Mouse (Mus musculus): ENCODE measurements around the gene Txndc8. TPM values are rescaled to one million over a fixed set of nuclear protein-coding genes. Genes with fewer than 3 reads are reported as not detected.

Txndc8 gene
- polyA plus RNA-seq, 1 experiment from 2014 or later: not detected

GRCm38 (mm10) chr4:58034663-58035062 lies 25.7 kb upstream of the Txndc8 start:
- no peaks in the 10 kb centered on the region for H3K9me3 ChIP-seq (replicated peaks; ENCODE audit: control insufficient read depth, low read length)
- 40% methylated on average over 13 of the region's 13 CpGs for WGBS
- no peaks in the 10 kb centered on the region for H3K27me3 ChIP-seq (ENCODE audit: control insufficient read depth, insufficient read depth, low read length)
- peak overlapping the region; percentile 39 for H3K4me2 ChIP-seq (ENCODE audit: low read depth, low read length)
- H3K27ac ChIP-seq (ENCODE audit: low read length): no peak overlapping the region
- H3K36me3 ChIP-seq (ENCODE audit: control insufficient read depth, insufficient read depth): no peaks in the 10 kb centered on the region
- peak overlapping the region; percentile 13 for H3K4me3 ChIP-seq (ENCODE audit: low read length)
- H3K4me1 ChIP-seq (ENCODE audit: control insufficient read depth, insufficient read depth, low read length): no peaks in the 10 kb centered on the region
- ATAC-seq (replicated peaks; ENCODE audit: extremely low read depth, insufficient read depth, low FRiP score): no peak
- H3K9ac ChIP-seq (ENCODE audit: low read length): no peak overlapping the region

GRCm38 (mm10) chr4:58032714-58033113 lies 23.8 kb upstream of the Txndc8 start:
- no peak overlapping the region for H3K4me3 ChIP-seq (ENCODE audit: low read length)
- H3K27me3 ChIP-seq (ENCODE audit: control insufficient read depth, insufficient read depth, low read length): no peaks in the 10 kb centered on the region
- no peaks in the 10 kb centered on the region for H3K9me3 ChIP-seq (replicated peaks; ENCODE audit: control insufficient read depth, low read length)
- no peak for ATAC-seq (replicated peaks; ENCODE audit: extremely low read depth, insufficient read depth, low FRiP score)
- 72% methylated on average over 1 of the region's 1 CpGs for WGBS
- H3K27ac ChIP-seq (ENCODE audit: low read length): no peak overlapping the region
- H3K36me3 ChIP-seq (ENCODE audit: control insufficient read depth, insufficient read depth): no peaks in the 10 kb centered on the region
- H3K4me1 ChIP-seq (ENCODE audit: control insufficient read depth, insufficient read depth, low read length): no peaks in the 10 kb centered on the region
- no peak overlapping the region for H3K9ac ChIP-seq (ENCODE audit: low read length)
- H3K4me2 ChIP-seq (ENCODE audit: low read depth, low read length): no peak overlapping the region

- Histone ChIP-seq H3K27me3 (ENCODE audit: control insufficient read depth, insufficient read depth, low read length) (no peaks in the 10 kb centered on the region; the same call in 1 of the 2 replicates), H3K9me3 (replicated peaks; ENCODE audit: control insufficient read depth, low read length) (no peaks in the 10 kb centered on the region), H3K36me3 (ENCODE audit: control insufficient read depth, insufficient read depth) (no peaks in the 10 kb centered on the region), H3K4me2 (ENCODE audit: low read depth, low read length) (no peak overlapping the region), H3K4me1 (ENCODE audit: control insufficient read depth, insufficient read depth, low read length) (no peaks in the 10 kb centered on the region), H3K4me3 (ENCODE audit: low read length) (no peak overlapping the region), H3K27ac (ENCODE audit: low read length) (no peak overlapping the region), H3K9ac (ENCODE audit: low read length) (no peak overlapping the region)
- no peak for ATAC-seq (replicated peaks; ENCODE audit: extremely low read depth, insufficient read depth, low FRiP score)
- 59% methylated on average over 3 of the region's 3 CpGs for WGBS
These were observed 5.4 kb downstream of the Txndc8 start for GRCm38 (mm10) chr4:58003501-58003900.

GRCm38 (mm10) chr4:57991425-57991824 lies 17.5 kb downstream of the Txndc8 start:
- no peak overlapping the region for H3K9ac ChIP-seq (ENCODE audit: low read length)
- H3K4me3 ChIP-seq (ENCODE audit: low read length): no peak overlapping the region
- no peaks in the 10 kb centered on the region for H3K36me3 ChIP-seq (ENCODE audit: control insufficient read depth, insufficient read depth)
- ATAC-seq (replicated peaks; ENCODE audit: extremely low read depth, insufficient read depth, low FRiP score): no peak
- H3K27me3 ChIP-seq (ENCODE audit: control insufficient read depth, insufficient read depth, low read length): no peaks in the 10 kb centered on the region
- no peak overlapping the region for H3K27ac ChIP-seq (ENCODE audit: low read length)
- H3K9me3 ChIP-seq (replicated peaks; ENCODE audit: control insufficient read depth, low read length): no peaks in the 10 kb centered on the region
- H3K4me2 ChIP-seq (ENCODE audit: low read depth, low read length): no peak overlapping the region
- 64% methylated on average over 1 of the region's 1 CpGs for WGBS
- H3K4me1 ChIP-seq (ENCODE audit: control insufficient read depth, insufficient read depth, low read length): no peaks in the 10 kb centered on the region

GRCm38 (mm10) chr4:57974400-57975117 lies 34.4 kb downstream of the Txndc8 start:
- 82% methylated on average over 6 of the region's 6 CpGs for WGBS

GRCm38 (mm10) chr4:57973592-57974268 lies 35.2 kb downstream of the Txndc8 start:
- H3K27me3 ChIP-seq (ENCODE audit: control insufficient read depth, insufficient read depth, low read length): no peaks in the 10 kb centered on the region
- no peaks in the 10 kb centered on the region for H3K36me3 ChIP-seq (ENCODE audit: control insufficient read depth, insufficient read depth)
- H3K4me2 ChIP-seq (ENCODE audit: low read depth, low read length): no peak overlapping the region
- no peak overlapping the region for H3K9ac ChIP-seq (ENCODE audit: low read length)
- WGBS: 75% methylated on average over 6 of the region's 6 CpGs
- H3K27ac ChIP-seq (ENCODE audit: low read length): no peak overlapping the region
- H3K9me3 ChIP-seq (replicated peaks; ENCODE audit: control insufficient read depth, low read length): no peaks in the 10 kb centered on the region
- no peak overlapping the region for H3K4me3 ChIP-seq (ENCODE audit: low read length)
- H3K4me1 ChIP-seq (ENCODE audit: control insufficient read depth, insufficient read depth, low read length): no peaks in the 10 kb centered on the region
- no peak for ATAC-seq (replicated peaks; ENCODE audit: extremely low read depth, insufficient read depth, low FRiP score)

More at GRCm38 (mm10) chr4:57974400-57975117, 34.4 kb downstream of the Txndc8 start:
- no peak overlapping the region for H3K4me3 ChIP-seq (ENCODE audit: low read length)
- H3K27me3 ChIP-seq (ENCODE audit: control insufficient read depth, insufficient read depth, low read length): no peaks in the 10 kb centered on the region
- peaks cover 5% of the 10 kb centered on the region; the same call in 1 of the 2 replicates for H3K9me3 ChIP-seq (replicated peaks; ENCODE audit: control insufficient read depth, low read length)
- H3K4me1 ChIP-seq (ENCODE audit: control insufficient read depth, insufficient read depth, low read length): no peaks in the 10 kb centered on the region
- no peaks in the 10 kb centered on the region for H3K36me3 ChIP-seq (ENCODE audit: control insufficient read depth, insufficient read depth)
- H3K27ac ChIP-seq (ENCODE audit: low read length): no peak overlapping the region
- no peak overlapping the region for H3K4me2 ChIP-seq (ENCODE audit: low read depth, low read length)
- no peak overlapping the region for H3K9ac ChIP-seq (ENCODE audit: low read length)
- no peak for ATAC-seq (replicated peaks; ENCODE audit: extremely low read depth, insufficient read depth, low FRiP score)

GRCm38 (mm10) chr4:57970285-57970684 lies 38.6 kb downstream of the Txndc8 start:
- ATAC-seq (replicated peaks; ENCODE audit: extremely low read depth, insufficient read depth, low FRiP score): no peak
- no peak overlapping the region for H3K4me2 ChIP-seq (ENCODE audit: low read depth, low read length)
- H3K27ac ChIP-seq (ENCODE audit: low read length): no peak overlapping the region
- H3K27me3 ChIP-seq (ENCODE audit: control insufficient read depth, insufficient read depth, low read length): no peaks in the 10 kb centered on the region
- H3K4me3 ChIP-seq (ENCODE audit: low read length): no peak overlapping the region
- H3K9me3 ChIP-seq (replicated peaks; ENCODE audit: control insufficient read depth, low read length): no peaks in the 10 kb centered on the region
- no peaks in the 10 kb centered on the region for H3K36me3 ChIP-seq (ENCODE audit: control insufficient read depth, insufficient read depth)
- H3K4me1 ChIP-seq (ENCODE audit: control insufficient read depth, insufficient read depth, low read length): no peaks in the 10 kb centered on the region
- H3K9ac ChIP-seq (ENCODE audit: low read length): no peak overlapping the region

GRCm38 (mm10) chr4:57967195-57967594 lies 41.7 kb downstream of the Txndc8 start:
- no peaks in the 10 kb centered on the region for H3K4me1 ChIP-seq (ENCODE audit: control insufficient read depth, insufficient read depth, low read length)
- 66% methylated on average over 3 of the region's 3 CpGs for WGBS
- no peaks in the 10 kb centered on the region for H3K27me3 ChIP-seq (ENCODE audit: control insufficient read depth, insufficient read depth, low read length)
- H3K9me3 ChIP-seq (replicated peaks; ENCODE audit: control insufficient read depth, low read length): no peaks in the 10 kb centered on the region
- H3K4me3 ChIP-seq (ENCODE audit: low read length): no peak overlapping the region
- H3K4me2 ChIP-seq (ENCODE audit: low read depth, low read length): no peak overlapping the region
- ATAC-seq (replicated peaks; ENCODE audit: extremely low read depth, insufficient read depth, low FRiP score): no peak
- H3K36me3 ChIP-seq (ENCODE audit: control insufficient read depth, insufficient read depth): no peaks in the 10 kb centered on the region
- no peak overlapping the region for H3K9ac ChIP-seq (ENCODE audit: low read length)
- H3K27ac ChIP-seq (ENCODE audit: low read length): no peak overlapping the region

GRCm38 (mm10) chr4:57965516-57965915 lies 43.4 kb downstream of the Txndc8 start:
- no peak overlapping the region for H3K27ac ChIP-seq (ENCODE audit: low read length)
- no peak overlapping the region for H3K9ac ChIP-seq (ENCODE audit: low read length)
- no peak overlapping the region for H3K4me3 ChIP-seq (ENCODE audit: low read length)
- H3K9me3 ChIP-seq (replicated peaks; ENCODE audit: control insufficient read depth, low read length): no peaks in the 10 kb centered on the region
- no peak for ATAC-seq (replicated peaks; ENCODE audit: extremely low read depth, insufficient read depth, low FRiP score)
- WGBS: 89% methylated on average over 4 of the region's 4 CpGs
- H3K27me3 ChIP-seq (ENCODE audit: control insufficient read depth, insufficient read depth, low read length): no peaks in the 10 kb centered on the region
- no peaks in the 10 kb centered on the region for H3K36me3 ChIP-seq (ENCODE audit: control insufficient read depth, insufficient read depth)
- H3K4me2 ChIP-seq (ENCODE audit: low read depth, low read length): no peak overlapping the region
- no peaks in the 10 kb centered on the region for H3K4me1 ChIP-seq (ENCODE audit: control insufficient read depth, insufficient read depth, low read length)
